Mouse (Mus musculus) liver, adult 2 months (tissue): Measurements from ENCODE around the gene Sufu.

ENCODE experiments used
- CTCF ChIP-seq: fragments of 200-500 bp; IDR thresholded peaks from 2 replicates; pipeline ENCODE4 v1.5.1; 2011; ENCODE audit warnings: low read depth, low read length, control low read depth
- POLR2A ChIP-seq: fragments of 200-500 bp; IDR thresholded peaks from 2 replicates; pipeline ENCODE4 v1.6.1; 2011; ENCODE audit warnings: low read length, control low read depth; ENCODE audit not compliant: insufficient read depth; ENCODE audit errors: extremely low read depth

GRCm38 (mm10) chr19:46347936-46348668 lies 48.6 kb upstream of the Sufu start:
- TF ChIP-seq POLR2A (no peak), CTCF (no peak)
